Mouse (Mus musculus) regulatory T cell (primary cell): ENCODE data around the gene Adamts20.

Source experiments
- in situ Hi-C: fragments of 300-600 bp; cut with MboI, MseI; formaldehyde crosslinking; loops from one replicate; pipeline ENCODE4 v1.15.1; 2025; ENCODE audit warnings: high pct_unique_total_duplicates

The Adamts20 gene

DNA sequence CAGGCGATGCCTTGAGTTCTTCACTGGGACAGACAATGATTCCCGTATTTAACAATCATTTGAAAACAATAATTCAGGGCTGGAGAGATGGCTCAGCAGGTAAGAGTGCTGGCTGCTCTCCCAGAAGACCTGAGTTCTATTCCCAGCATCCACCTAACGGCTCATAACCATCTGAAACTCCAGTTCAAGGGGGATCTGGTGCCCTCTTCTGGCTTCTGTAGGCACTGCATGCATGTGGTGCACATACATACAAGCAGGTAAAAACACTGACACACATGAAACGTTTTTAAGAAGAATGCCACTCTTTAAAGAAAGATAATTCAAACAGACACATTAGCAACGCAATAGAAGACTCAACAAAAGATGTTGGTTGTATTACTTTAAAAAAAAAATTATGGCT lies 120.9 kb downstream of the Adamts20 start:
- in situ Hi-C loops: no loop called here

DNA sequence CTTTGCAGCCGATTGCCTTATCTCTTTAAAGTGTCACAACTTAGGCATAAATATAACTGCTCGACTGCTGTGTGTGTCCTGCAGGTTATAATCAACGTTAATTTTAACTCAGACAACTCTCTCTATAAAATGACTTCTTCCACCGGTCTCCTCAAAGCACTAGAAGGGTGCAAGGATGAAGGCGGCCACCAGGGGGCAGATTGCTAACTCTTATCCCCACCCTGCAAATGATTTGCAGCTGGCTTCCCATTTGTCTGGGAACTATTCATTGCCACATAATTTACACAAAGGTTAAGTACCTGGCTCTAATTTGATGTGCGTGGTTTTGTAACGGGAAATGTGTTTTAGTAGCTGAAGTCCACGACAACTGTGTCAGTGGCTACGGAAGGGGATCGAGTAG lies 122.9 kb downstream of the Adamts20 start:
- in situ Hi-C loops: no loop called here

- in situ Hi-C loops: loop anchor here (5.0 kb wide), 1 partner anchor 168 kb away; no protein-coding TSS in a partner anchor
Observed at GRCm38 (mm10) chr15:94339011-94339410, 126.2 kb downstream of the Adamts20 start.

DNA sequence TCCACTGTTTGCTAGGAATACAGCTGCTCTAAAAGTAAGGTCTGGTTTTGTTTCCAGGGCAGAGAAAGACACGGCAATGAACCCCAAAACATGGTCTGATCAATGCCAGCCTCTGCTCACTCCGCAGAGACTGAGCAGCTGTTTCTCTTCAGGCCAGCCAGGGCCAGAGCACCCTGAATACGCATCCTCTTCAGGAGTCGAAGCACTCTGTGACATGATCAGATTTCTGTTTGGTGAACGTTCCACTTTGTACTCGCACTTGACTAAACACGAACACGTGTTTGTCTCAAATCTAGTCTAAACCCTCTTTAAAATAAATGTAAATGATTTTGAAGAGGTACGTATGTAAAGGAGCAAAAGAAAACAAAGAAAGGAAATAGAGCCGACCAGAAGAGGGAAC lies 130.6 kb downstream of the Adamts20 start:
- in situ Hi-C loops: no loop called here

GRCm38 (mm10) chr15:94326626-94327025 lies 138.6 kb downstream of the Adamts20 start:
- in situ Hi-C loops: no loop called here

DNA sequence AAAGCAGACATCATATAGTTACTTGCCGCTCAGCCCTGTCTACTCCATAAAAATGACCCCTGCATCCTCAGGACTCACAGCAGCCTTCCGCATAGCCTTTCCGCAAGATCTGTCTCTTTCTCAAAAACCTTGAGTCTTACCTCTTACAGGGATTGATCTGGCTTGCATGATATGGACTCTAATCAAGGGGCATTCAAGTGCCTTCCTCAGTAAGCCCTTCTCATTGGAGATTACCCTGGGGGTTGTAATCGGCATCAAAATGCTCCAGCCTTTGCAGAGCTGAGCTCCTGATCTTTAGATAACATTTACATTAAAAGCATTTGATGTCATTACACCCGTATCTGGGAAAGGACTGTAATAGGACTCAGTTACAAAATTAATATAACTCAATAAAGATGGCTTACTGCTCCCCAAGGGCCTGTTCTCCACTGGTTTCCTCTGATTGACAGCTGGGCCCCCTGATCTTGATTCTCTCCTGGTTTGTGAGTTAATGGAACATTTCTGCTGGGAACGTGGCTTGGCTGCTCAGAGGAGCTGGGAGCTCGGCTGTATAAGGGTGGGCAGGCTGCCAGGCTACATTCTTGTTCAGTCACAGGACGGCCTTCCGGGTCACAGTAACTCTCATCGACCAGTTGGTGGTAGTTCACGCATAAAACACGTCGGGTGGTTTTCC lies 139.6 kb downstream of the Adamts20 start:
- in situ Hi-C loops: no loop called here

GRCm38 (mm10) chr15:94316171-94316570 lies 149.0 kb downstream of the Adamts20 start:
- in situ Hi-C loops: no loop called here

GRCm38 (mm10) chr15:94309689-94310088 lies 155.5 kb downstream of the Adamts20 start:
- in situ Hi-C loops: no loop called here

- in situ Hi-C loops: no loop called here
Observed at GRCm38 (mm10) chr15:94307888-94308287, 157.3 kb downstream of the Adamts20 start.

DNA sequence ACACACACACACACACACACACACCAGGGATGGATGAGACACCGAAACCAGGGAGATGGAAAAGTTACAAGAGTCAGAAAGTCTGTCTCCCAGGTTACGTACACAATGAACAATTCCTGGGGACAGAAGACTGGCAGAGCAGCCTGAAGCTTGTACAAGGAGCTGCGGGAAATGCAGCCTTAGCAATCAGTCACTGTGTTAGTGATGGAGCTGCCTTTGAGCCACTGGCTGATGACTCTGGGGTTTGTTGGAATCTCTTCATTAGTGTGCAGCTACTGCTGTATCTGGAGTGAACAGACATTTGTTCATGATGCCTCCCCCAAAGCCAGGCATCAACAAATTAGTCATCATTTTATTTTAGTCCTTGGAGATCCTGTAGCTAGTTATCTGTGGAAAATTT lies 162.1 kb downstream of the Adamts20 start:
- in situ Hi-C loops: no loop called here

DNA sequence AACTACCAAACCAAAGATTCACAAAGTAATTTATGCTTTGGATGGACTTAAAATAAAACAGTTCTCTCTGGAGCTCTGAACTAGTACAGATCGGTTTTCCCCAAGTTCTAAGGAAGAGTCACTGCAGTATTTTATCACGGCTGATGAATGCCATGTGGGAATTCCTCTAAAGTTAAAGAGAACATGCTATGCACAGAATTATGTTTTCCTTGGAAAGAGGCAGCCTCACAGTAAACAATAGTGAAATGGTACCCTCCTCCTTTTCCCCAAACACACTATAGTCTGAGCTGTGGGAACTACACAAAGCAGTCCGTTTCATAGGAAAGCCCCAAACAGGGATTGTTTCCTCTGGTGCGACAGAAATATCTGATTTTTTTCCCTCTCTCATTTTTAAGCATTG lies 171.1 kb downstream of the Adamts20 start:
- in situ Hi-C loops: no loop called here

DNA sequence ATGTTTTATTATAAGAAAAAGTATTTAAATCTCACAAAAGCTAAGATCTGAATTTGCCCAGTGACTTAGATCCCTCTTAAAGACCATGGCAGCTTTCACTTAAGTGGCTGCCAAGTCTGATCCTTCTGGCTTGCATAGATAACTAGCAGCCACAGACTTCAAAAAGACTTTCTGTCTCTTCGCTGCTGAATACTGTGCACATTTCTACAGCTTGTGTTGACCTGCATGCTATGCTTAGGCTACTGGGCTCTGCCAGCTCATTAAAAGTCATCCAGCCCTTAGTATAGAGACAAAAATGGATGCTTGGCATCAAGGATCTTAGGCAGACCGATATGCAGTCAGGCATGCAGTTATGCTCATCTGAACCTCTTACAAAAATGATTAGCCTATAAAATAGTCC lies 177.2 kb downstream of the Adamts20 start:
- in situ Hi-C loops: loop anchor here (5.0 kb wide), 1 partner anchor 69 kb away; no protein-coding TSS in a partner anchor

DNA sequence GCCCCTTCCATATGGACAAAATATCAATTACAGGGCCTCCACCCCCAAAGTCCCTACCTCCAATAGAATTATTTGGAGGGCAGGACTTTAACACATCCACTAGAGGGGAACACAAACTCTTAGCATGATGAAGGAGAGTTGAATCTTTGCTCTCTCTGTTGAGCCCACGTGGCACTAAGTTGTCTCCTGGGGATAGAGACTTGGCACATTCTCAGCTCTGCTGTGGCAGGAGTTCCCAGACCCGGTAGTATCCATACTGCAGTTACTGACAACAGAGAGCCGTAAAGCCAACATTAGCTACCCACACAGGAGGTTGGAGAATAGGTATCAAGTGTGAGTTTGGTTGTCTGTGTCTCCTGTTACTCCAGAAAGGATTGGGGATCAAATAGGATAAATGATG lies 177.7 kb downstream of the Adamts20 start:
- in situ Hi-C loops: loop anchor here (5.0 kb wide), 1 partner anchor 70 kb away; no protein-coding TSS in a partner anchor

DNA sequence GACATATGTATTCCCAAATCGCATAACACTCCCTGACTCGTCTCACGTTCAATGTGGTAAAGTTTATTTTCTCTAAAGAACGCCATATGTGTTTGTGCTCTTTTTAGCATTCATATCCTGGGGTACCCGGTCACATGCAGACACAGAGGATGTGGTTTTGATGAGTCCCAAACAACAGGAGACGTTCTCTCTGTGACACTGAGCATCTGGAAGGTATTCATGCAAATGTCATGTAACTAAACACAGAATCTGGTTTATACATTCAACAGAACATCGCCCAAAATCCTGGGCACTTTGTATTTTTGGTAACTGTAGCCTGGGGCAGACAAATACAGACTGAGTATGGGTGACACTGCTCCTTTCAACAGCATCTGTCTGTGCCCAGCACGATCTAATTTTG lies 188.8 kb downstream of the Adamts20 start:
- in situ Hi-C loops: no loop called here

DNA sequence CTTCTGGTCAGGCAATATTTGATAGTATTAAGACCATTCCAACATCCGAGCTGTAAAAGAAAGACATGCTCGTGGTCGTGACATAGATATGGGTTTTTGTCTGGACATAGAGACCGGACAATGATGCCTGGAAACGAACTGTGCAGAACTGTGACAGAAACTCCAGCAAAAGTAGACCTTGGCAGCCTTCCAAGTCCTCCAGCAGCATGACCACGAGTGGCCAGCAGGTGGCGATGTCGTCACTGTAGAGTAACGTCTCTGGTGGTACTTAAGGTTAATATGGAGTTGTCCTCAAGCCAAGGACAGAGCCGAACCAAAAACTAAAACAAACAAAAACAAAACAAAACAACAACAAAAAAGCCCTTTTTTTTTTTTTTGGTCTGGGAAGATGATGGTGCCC lies 199.6 kb downstream of the Adamts20 start:
- in situ Hi-C loops: no loop called here

DNA sequence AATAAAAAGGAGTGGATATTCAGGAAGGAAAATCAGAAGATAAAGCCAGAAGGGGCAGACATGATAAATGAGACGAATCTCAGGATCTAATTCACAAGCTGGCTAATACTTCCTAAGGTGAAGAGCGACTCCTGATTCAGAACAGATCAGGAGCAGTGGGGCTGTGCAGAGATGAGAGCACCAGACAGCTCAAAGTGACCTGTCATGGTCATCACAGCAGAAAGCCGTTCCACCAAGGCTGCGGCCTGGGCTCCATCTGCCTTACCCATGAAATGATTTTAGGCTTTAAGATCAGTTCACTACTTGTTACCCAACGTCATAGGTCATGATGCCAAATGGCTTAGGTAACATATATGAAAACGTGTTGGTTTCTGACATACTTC lies 200.7 kb downstream of the Adamts20 start:
- in situ Hi-C loops: no loop called here

DNA sequence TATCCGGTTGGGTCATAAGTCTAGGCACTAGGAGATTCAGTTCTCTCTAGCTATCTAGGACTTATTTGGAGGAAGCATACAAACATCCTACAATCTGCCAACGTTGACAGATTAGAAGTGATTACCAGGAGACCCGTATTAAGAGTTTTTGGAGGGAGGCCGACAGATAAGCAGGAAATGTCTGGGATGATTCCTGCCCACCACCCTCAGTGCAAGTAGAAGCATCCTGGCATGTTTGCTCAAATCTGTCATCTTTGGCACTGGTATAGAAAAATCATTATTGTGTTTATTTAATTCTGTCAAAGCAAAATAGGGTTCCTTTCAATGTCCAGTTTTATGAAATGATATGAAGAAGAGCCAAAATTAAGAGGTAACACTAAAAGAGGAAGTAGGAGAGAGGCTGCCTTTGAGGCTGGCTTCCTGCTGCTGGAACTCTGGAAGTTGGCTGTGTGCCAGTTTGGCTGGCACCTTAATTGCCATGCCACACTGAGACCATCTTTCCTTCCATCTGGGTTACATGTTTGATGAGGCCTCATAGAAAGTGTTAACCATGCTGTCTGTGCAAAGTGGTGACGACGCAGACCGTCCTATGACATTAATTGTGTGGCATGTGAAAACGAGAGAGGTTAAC lies 201.2 kb downstream of the Adamts20 start:
- in situ Hi-C loops: no loop called here

GRCm38 (mm10) chr15:94263241-94263640 lies 202.0 kb downstream of the Adamts20 start:
- in situ Hi-C loops: no loop called here

GRCm38 (mm10) chr15:94259497-94259896 lies 205.7 kb downstream of the Adamts20 start:
- in situ Hi-C loops: no loop called here

GRCm38 (mm10) chr15:94255538-94255937 lies 209.7 kb downstream of the Adamts20 start:
- in situ Hi-C loops: no loop called here

GRCm38 (mm10) chr15:94254861-94255516 lies 210.2 kb downstream of the Adamts20 start:
- in situ Hi-C loops: no loop called here

DNA sequence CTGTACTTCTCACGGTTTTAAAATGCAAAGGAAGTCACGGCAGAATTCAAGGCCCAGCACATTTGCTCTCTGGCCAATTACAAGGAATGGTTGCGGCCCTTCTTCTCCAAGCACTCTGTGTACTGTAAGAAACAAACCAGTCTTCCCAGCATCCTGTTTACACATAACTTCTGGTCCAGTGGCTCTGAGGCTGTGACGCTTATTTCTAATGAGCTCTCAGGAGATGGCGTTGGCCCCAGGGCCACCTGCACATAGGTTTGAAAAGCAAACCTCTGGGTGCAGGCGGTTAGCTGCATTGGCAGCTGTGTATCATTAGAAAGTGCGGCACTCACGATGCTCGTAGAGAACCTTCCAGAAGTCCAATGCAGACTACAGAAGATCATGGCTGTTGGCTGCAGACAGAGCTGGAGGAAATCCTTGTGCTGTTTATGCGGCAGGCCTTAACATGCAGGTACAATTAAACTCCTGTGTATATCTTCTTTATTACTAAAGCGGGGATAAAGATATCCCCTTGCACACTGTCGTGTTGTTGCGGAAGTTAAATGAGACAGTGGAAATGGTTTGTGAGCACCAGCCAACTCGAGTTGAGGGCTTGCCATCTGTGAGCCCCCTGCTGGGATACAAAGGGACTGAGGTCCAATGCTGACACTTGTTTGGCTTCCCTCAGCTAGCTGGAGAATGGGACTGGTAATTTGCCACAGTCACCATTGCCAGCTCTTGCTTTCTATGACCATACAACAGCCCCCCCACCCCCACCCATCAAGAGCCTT lies 210.9 kb downstream of the Adamts20 start:
- in situ Hi-C loops: no loop called here
